Mouse (Mus musculus) hindbrain, postnatal 0 days (tissue): ENCODE measurements around the gene A830005F24Rik. TPM values are rescaled to one million over a fixed set of nuclear protein-coding genes. Genes with fewer than 3 reads are reported as not detected.
A peak's percentile ranks its signal among the peaks of the same experiment; 100 is the strongest.

ENCODE experiments used
- ATAC-seq: fragments of 200-750 bp; cut with Nextera tagmentation; 2 replicates; pipeline ENCODE4 v1.8.0; 2017; ENCODE audit warnings: mild to moderate bottlenecking, moderate TSS enrichment, moderate library complexity
- DNase-seq: peaks from one replicate; pipeline ENCODE4 v3.0.0-alpha.2; 2015; ENCODE audit warnings: low spot score
- H3K27ac ChIP-seq: fragments of 300-500 bp; sonication (generic); 2 replicates; pipeline ENCODE4 v1.5.1; 2014; ENCODE audit warnings: mild to moderate bottlenecking
- H3K27me3 ChIP-seq: fragments of 300-500 bp; sonication (generic); 2 replicates; pipeline ENCODE4 v1.6.1; 2014; ENCODE audit warnings: low read length, mixed read lengths; ENCODE audit not compliant: insufficient read depth
- H3K36me3 ChIP-seq: fragments of 300-500 bp; sonication (generic); 2 replicates; pipeline ENCODE4 v1.6.1; 2014; ENCODE audit warnings: low read length, mixed read lengths; ENCODE audit not compliant: insufficient read depth
- H3K4me1 ChIP-seq: fragments of 300-500 bp; sonication (generic); 2 replicates; pipeline ENCODE4 v1.6.1; 2014; ENCODE audit warnings: antibody characterized with exemption, low read length, mixed read lengths; ENCODE audit not compliant: insufficient read depth
- H3K4me2 ChIP-seq: fragments of 300-500 bp; sonication (generic); 2 replicates; pipeline ENCODE4 v1.6.1; 2014; ENCODE audit warnings: low read depth, mild to moderate bottlenecking, low read length, moderate library complexity, mixed read lengths
- H3K4me3 ChIP-seq: fragments of 300-500 bp; sonication (generic); 2 replicates; pipeline ENCODE4 v1.5.1; 2014; ENCODE audit warnings: low read length
- H3K9ac ChIP-seq: fragments of 300-500 bp; sonication (generic); replicated peaks from 2 replicates; pipeline ENCODE4 v1.6.1; 2014; ENCODE audit warnings: mild to moderate bottlenecking, low read length, moderate library complexity, mixed read lengths
- H3K9me3 ChIP-seq: fragments of 300-500 bp; sonication (generic); 2 replicates; pipeline ENCODE4 v1.6.1; 2016; ENCODE audit warnings: low read length, mixed read lengths
- CTCF ChIP-seq: IDR thresholded peaks from 2 replicates; pipeline ENCODE4 v1.5.1; 2016; ENCODE audit warnings: antibody characterized with exemption, control low read depth, low read depth
- WGBS: fragments of 180-500 bp; shearing (Covaris S2); extraction: QIAGEN DNeasy Blood & Tissue Kit; methylation state at CpG from one replicate; pipeline ENCODE4 v1.1.7; 2014; 5-methylcytosine and 5-hydroxymethylcytosine counted together
- polyA plus RNA-seq: library from polyadenylated mRNA; unstranded; fragments of >200 nt; fragmentation: Nextera tagmentation; extraction: Ambion mirVana; gene quantifications from 2 replicates; pipeline ENCODE4 v1.2.1, GENCODE M21; 2015
- total RNA-seq: library from RNA; depleted of rRNA; stranded (reverse); fragments of >200 nt; gene quantifications from 2 replicates; pipeline ENCODE4 v1.2.3, GENCODE M21; 2014

A830005F24Rik gene
- total and polyA plus RNA-seq, 2 experiments from 2014 or later = 1.6 to 2.2 TPM

DNA sequence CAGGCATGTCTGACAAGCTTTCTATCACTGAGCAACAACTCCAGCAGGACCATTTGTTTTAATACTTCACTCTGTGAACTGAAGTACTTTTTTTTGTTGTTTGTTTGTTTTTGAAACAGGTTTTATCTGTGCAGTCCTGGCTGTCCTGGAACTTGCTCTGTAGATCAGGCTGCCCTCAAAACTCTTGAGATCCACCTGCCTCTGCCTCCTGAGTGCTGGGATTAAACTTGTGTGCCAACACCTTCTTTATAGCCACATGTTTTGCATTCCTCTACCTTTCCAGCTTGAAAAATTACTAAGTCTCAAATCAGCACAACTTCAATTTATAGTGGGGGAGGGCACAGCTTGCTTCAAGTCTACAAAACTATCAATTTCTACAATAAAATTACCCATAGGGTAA lies 31.0 kb downstream of the A830005F24Rik start:
- no peaks in the 10 kb centered on the region for H3K9me3 ChIP-seq
- no peaks in the 10 kb centered on the region for H3K36me3 ChIP-seq
- no peak overlapping the region; the same call in 1 of the 2 replicates for H3K4me3 ChIP-seq
- TF ChIP-seq CTCF = no peak
- peaks cover 19% of the 10 kb centered on the region for H3K4me1 ChIP-seq
- H3K27me3 ChIP-seq = no peaks in the 10 kb centered on the region
- DNase-seq (no peak), ATAC-seq (no peak)
- H3K4me2 ChIP-seq = peak overlapping the region; percentile 64
- H3K9ac ChIP-seq = no peak overlapping the region
- no peak overlapping the region for H3K27ac ChIP-seq

DNA sequence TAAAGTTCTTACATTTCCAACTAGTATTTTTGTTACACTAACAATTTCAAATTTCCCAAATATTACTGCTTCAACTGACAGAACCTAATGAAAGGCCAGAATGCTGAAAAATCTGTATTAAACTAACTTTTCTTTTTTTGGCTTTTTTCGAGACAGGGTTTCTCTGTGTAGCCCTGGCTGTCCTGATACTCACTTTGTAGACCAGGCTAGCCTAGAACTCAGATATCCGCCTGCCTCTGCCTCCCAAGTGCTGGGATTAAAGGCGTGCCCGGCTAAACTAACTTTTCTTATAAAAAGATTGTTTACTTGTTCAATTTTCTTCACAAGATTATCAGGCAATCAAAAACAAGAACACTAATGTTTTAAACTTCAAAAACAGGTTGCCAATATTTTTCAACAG lies 31.5 kb downstream of the A830005F24Rik start:
- no peak for DNase-seq
- WGBS = 49% methylated on average over 4 of the region's 4 CpGs
- TF ChIP-seq CTCF = no peak
- peaks cover 19% of the 10 kb centered on the region for H3K4me1 ChIP-seq
- H3K27ac ChIP-seq = no peak overlapping the region; the same call in 1 of the 2 replicates
- no peak for ATAC-seq
- H3K4me2 ChIP-seq = peak overlapping the region; percentile 64
- H3K4me3 ChIP-seq = peak overlapping the region; percentile 94
- H3K9me3 ChIP-seq = no peaks in the 10 kb centered on the region
- no peaks in the 10 kb centered on the region for H3K27me3 ChIP-seq
- H3K36me3 ChIP-seq = no peaks in the 10 kb centered on the region
- H3K9ac ChIP-seq = peak overlapping the region; percentile 99; the same call in 1 of the 2 replicates

DNA sequence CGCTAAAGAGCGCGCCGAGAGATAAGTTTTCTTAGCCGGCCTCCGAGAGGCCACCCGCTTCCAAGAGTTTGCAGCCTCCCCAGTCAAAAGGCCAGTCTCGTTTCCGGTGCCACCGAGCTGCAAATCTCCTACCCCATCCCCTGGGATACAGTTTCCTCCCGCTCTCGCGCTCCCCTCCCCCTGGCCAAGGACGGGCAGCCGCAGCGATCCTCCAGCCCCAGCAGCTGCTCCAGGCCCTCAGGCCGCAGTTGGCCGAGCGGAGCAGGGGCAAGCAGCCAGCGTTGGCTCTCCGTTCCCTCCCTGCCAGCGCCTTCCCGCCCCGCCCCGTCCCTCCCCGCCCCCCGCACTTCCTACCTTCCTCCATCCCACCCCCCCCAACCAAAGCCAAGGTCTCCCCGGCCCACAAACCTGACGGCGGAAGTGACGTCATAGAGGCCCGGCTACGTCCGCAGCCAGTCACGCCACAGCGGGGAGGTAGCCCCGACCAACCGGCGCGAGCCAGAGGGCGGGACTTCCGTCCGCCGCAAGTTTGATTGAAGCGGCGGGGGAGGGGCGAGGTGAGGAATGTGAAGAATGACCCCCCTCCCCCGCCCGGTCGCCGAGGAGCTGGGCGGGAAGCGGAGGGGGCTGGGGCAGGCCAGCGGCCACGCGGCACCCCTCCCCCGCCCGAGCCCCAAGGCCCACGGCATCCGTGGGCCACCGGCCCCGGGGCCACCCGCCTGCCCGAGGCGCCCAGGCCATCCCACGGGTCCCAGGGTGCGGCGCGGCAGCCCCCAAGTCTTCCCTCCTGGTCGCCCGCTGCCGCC lies 32.3 kb downstream of the A830005F24Rik start:
- peak overlapping the region; percentile 100 for H3K27ac ChIP-seq
- DNase-seq = peak; percentile 100
- peak; percentile 88 for ATAC-seq
- no peaks in the 10 kb centered on the region for H3K36me3 ChIP-seq
- no peaks in the 10 kb centered on the region for H3K27me3 ChIP-seq
- peak overlapping the region; percentile 99 for H3K9ac ChIP-seq
- H3K4me1 ChIP-seq = peaks cover 14% of the 10 kb centered on the region
- peak overlapping the region; percentile 64 for H3K4me2 ChIP-seq
- TF ChIP-seq CTCF = no peak
- H3K9me3 ChIP-seq = no peaks in the 10 kb centered on the region
- WGBS = 1% methylated on average over 54 of the region's 72 CpGs
- peak overlapping the region; percentile 94 for H3K4me3 ChIP-seq

DNA sequence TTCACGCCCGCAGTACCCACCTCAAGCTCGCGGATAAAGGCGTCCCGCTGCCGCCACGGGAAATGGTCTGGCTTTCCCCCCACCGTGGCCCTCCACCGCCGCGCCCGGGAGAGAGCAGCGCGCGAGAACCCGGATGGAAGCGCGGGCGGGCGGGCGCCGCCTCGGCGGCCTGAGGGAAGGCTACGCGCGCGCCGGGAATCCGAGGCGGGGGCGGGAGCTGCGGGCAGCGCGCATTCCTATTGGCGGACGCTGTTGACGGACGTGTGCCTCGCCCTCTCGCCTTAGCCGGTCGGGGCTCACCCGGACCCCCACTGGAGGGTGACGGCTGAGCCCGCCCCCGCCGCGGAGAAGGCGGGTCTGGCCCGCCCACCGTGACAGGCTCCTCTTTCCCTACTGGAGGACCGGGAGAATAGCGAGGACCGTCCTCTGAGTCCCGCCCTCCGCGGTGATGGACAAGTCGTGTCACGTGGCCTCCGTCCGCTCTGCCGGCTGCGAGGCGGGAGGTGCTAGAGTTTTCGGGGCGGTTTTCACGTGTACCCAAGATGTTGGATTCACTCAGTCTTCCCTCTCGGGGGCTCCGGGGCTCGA lies 33.1 kb downstream of the A830005F24Rik start:
- TF ChIP-seq CTCF = no peak; the same call in 1 of the 2 replicates
- H3K4me2 ChIP-seq = peak overlapping the region; percentile 55
- peak overlapping the region; percentile 100 for H3K27ac ChIP-seq
- peak overlapping the region; percentile 99 for H3K9ac ChIP-seq
- under 1% methylated on average over 70 of the region's 72 CpGs for WGBS
- H3K4me3 ChIP-seq = peak overlapping the region; percentile 94
- no peaks in the 10 kb centered on the region for H3K36me3 ChIP-seq
- peak; percentile 99 for ATAC-seq
- DNase-seq = peak; percentile 99
- H3K9me3 ChIP-seq = no peaks in the 10 kb centered on the region
- H3K27me3 ChIP-seq = no peaks in the 10 kb centered on the region
- H3K4me1 ChIP-seq = peaks cover 8% of the 10 kb centered on the region

DNA sequence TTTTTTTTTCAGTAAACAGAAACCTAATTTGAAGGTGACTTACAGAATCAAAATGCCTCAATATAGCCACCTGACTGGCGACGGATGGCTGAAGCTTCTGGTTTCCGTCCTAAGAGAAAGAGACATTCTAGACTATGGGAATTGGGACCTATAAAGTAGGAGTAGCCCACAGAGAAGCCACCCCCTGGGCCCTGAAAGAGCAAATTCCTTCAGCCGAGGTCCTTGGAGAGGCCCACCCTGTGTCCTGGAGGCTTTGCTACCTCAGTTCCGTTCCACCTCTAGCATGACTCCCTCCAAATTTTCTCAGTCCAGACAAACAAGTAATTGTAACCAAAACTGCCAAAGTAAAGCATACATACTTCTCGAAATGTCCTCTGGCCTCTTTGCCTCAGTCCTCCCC lies 34.3 kb downstream of the A830005F24Rik start:
- Histone ChIP-seq H3K36me3 (no peaks in the 10 kb centered on the region), H3K27me3 (no peaks in the 10 kb centered on the region), H3K4me1 (peaks cover 8% of the 10 kb centered on the region), H3K9me3 (no peaks in the 10 kb centered on the region), H3K9ac (no peak overlapping the region), H3K4me2 (no peak overlapping the region), H3K4me3 (no peak overlapping the region), H3K27ac (no peak overlapping the region)
- no peak for DNase-seq
- 92% methylated on average over 6 of the region's 6 CpGs for WGBS
- no peak for TF ChIP-seq CTCF
- ATAC-seq = no peak

DNA sequence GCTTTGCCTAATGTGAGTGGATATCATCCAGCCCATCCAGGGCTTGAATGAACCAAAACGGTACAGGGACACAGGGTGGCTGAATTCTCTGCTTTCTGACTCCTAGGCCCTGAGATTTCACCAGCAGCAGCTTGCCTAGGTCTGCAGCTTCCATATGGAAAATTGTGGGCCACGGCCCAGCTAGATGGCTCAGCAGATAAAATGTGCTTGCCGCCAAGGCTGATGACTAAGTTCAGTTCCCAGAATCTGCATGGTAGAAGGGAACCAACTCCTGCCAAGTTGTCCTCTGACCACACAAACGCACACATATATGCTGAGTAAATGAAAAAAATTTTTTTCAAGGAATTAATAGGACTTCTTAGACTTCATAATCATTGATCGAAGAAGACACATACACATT lies 34.9 kb downstream of the A830005F24Rik start:
- TF ChIP-seq CTCF = no peak
- no peaks in the 10 kb centered on the region for H3K9me3 ChIP-seq
- H3K36me3 ChIP-seq = no peaks in the 10 kb centered on the region
- WGBS = 91% methylated on average over 5 of the region's 5 CpGs
- no peak overlapping the region for H3K4me2 ChIP-seq
- no peak overlapping the region for H3K27ac ChIP-seq
- H3K4me1 ChIP-seq = peaks cover 13% of the 10 kb centered on the region
- no peaks in the 10 kb centered on the region for H3K27me3 ChIP-seq
- no peak overlapping the region for H3K9ac ChIP-seq
- ATAC-seq = no peak
- H3K4me3 ChIP-seq = no peak overlapping the region
- DNase-seq = no peak
